Mouse (Mus musculus): Measurements from ENCODE around the gene Sult1a1. TPM values are rescaled to one million over a fixed set of nuclear protein-coding genes. Genes with fewer than 3 reads are reported as not detected.

The Sult1a1 gene
- polyA plus RNA-seq, 1 experiment from 2014 or later, result 17.9 TPM

- Histone ChIP-seq H3K4me3 (ENCODE audit: low read depth, low read length) (no peak overlapping the region), H3K36me3 (ENCODE audit: control insufficient read depth, insufficient read depth, low read length) (no peaks in the 10 kb centered on the region), H3K9ac (ENCODE audit: low read depth, low read length) (0 out of 2 replicates have a peak overlapping the region, but pooled peaks have one; percentile 28), H3K27me3 (replicated peaks; ENCODE audit: control insufficient read depth, insufficient read depth, low read length) (peaks cover 19% of the 10 kb centered on the region; the same call in 1 of the 2 replicates), H3K4me1 (ENCODE audit: control insufficient read depth, insufficient read depth, low read length) (peaks cover 18% of the 10 kb centered on the region), H3K27ac (replicated peaks; ENCODE audit: low read depth, low read length) (no peak overlapping the region), H3K9me3 (ENCODE audit: control insufficient read depth, low read length) (no peaks in the 10 kb centered on the region), H3K4me2 (ENCODE audit: low read depth, low read length) (no peak overlapping the region; the same call in 1 of the 2 replicates)
- DNase-seq (ENCODE audit: low spot score) (peak; percentile 91), ATAC-seq (ENCODE audit: low read depth) (peak; percentile 66)
- WGBS, result 0% methylated on average over 11 of the region's 11 CpGs
These were observed 24.8 kb upstream of the Sult1a1 start for GRCm38 (mm10) chr7:126701070-126701469.

- Histone ChIP-seq H3K9ac (ENCODE audit: low read depth, low read length) (0 out of 2 replicates have a peak overlapping the region, but pooled peaks have one; percentile 15), H3K36me3 (ENCODE audit: control insufficient read depth, insufficient read depth, low read length) (no peaks in the 10 kb centered on the region), H3K4me3 (ENCODE audit: low read depth, low read length) (no peak overlapping the region), H3K4me1 (ENCODE audit: control insufficient read depth, insufficient read depth, low read length) (peaks cover 18% of the 10 kb centered on the region), H3K9me3 (ENCODE audit: control insufficient read depth, low read length) (no peaks in the 10 kb centered on the region), H3K4me2 (ENCODE audit: low read depth, low read length) (no peak overlapping the region), H3K27ac (replicated peaks; ENCODE audit: low read depth, low read length) (no peak overlapping the region), H3K27me3 (replicated peaks; ENCODE audit: control insufficient read depth, insufficient read depth, low read length) (peaks cover 14% of the 10 kb centered on the region; the same call in 1 of the 2 replicates)
- 80% methylated on average over 24 of the region's 25 CpGs for WGBS
- DNase-seq (ENCODE audit: low spot score) (no peak), ATAC-seq (ENCODE audit: low read depth) (no peak)
These were observed 24.1 kb upstream of the Sult1a1 start for GRCm38 (mm10) chr7:126700063-126701015.

- no peak overlapping the region for H3K9ac ChIP-seq (ENCODE audit: low read depth, low read length)
- 95% methylated on average over 8 of the region's 8 CpGs for WGBS
- ATAC-seq (ENCODE audit: low read depth) (no peak), DNase-seq (ENCODE audit: low spot score) (no peak)
- H3K9me3 ChIP-seq (ENCODE audit: control insufficient read depth, low read length), result no peaks in the 10 kb centered on the region
- H3K4me2 ChIP-seq (ENCODE audit: low read depth, low read length), result no peak overlapping the region
- no peak overlapping the region for H3K4me3 ChIP-seq (ENCODE audit: low read depth, low read length)
- H3K36me3 ChIP-seq (ENCODE audit: control insufficient read depth, insufficient read depth, low read length), result no peaks in the 10 kb centered on the region
- 0 out of 2 replicates have a peak, but pooled peaks cover 5% of the 10 kb centered on the region for H3K4me1 ChIP-seq (ENCODE audit: control insufficient read depth, insufficient read depth, low read length)
- H3K27me3 ChIP-seq (replicated peaks; ENCODE audit: control insufficient read depth, insufficient read depth, low read length), result no peaks in the 10 kb centered on the region
- H3K27ac ChIP-seq (replicated peaks; ENCODE audit: low read depth, low read length), result no peak overlapping the region
These were observed 21.6 kb upstream of the Sult1a1 start for GRCm38 (mm10) chr7:126697838-126698237.

- Histone ChIP-seq H3K9me3 (ENCODE audit: control insufficient read depth, low read length) (no peaks in the 10 kb centered on the region), H3K4me2 (ENCODE audit: low read depth, low read length) (peak overlapping the region; percentile 79), H3K27me3 (replicated peaks; ENCODE audit: control insufficient read depth, insufficient read depth, low read length) (no peaks in the 10 kb centered on the region), H3K4me3 (ENCODE audit: low read depth, low read length) (peak overlapping the region; percentile 89), H3K36me3 (ENCODE audit: control insufficient read depth, insufficient read depth, low read length) (peaks cover 3% of the 10 kb centered on the region), H3K27ac (replicated peaks; ENCODE audit: low read depth, low read length) (no peak overlapping the region), H3K9ac (ENCODE audit: low read depth, low read length) (peak overlapping the region; percentile 94), H3K4me1 (ENCODE audit: control insufficient read depth, insufficient read depth, low read length) (0 out of 2 replicates have a peak, but pooled peaks cover 5% of the 10 kb centered on the region)
- 75% methylated on average over 3 of the region's 3 CpGs for WGBS
- DNase-seq (ENCODE audit: low spot score) (no peak), ATAC-seq (ENCODE audit: low read depth) (no peak)
These were observed 20.7 kb upstream of the Sult1a1 start for GRCm38 (mm10) chr7:126696886-126697285.

- ATAC-seq (ENCODE audit: low read depth), result no peak
- 0 out of 2 replicates have a peak, but pooled peaks cover 5% of the 10 kb centered on the region for H3K4me1 ChIP-seq (ENCODE audit: control insufficient read depth, insufficient read depth, low read length)
- WGBS, result 4% methylated on average over 17 of the region's 17 CpGs
These were observed 20.1 kb upstream of the Sult1a1 start for GRCm38 (mm10) chr7:126696303-126696702.

GRCm38 (mm10) chr7:126695631-126696207 lies 19.5 kb upstream of the Sult1a1 start, which contains the start of gene Slx1b:
Gene Slx1b, minus strand, starts transcription at chr7:126695784.
- DNase-seq (ENCODE audit: low spot score), result peak; percentile 99

More at GRCm38 (mm10) chr7:126696303-126696702, 20.1 kb upstream of the Sult1a1 start:
- H3K9ac ChIP-seq (ENCODE audit: low read depth, low read length), result peak overlapping the region; percentile 94
- DNase-seq (ENCODE audit: low spot score), result no peak
- no peaks in the 10 kb centered on the region for H3K9me3 ChIP-seq (ENCODE audit: control insufficient read depth, low read length)
- H3K4me2 ChIP-seq (ENCODE audit: low read depth, low read length), result peak overlapping the region; percentile 79
- H3K27me3 ChIP-seq (replicated peaks; ENCODE audit: control insufficient read depth, insufficient read depth, low read length), result no peaks in the 10 kb centered on the region
- peaks cover 8% of the 10 kb centered on the region for H3K36me3 ChIP-seq (ENCODE audit: control insufficient read depth, insufficient read depth, low read length)
- H3K27ac ChIP-seq (replicated peaks; ENCODE audit: low read depth, low read length), result no peak overlapping the region
- H3K4me3 ChIP-seq (ENCODE audit: low read depth, low read length), result peak overlapping the region; percentile 89

GRCm38 (mm10) chr7:126695210-126695611 lies 19.0 kb upstream of the Sult1a1 start, which contains the start of gene Bola2:
Gene Bola2, plus strand, starts transcription at chr7:126695401.
- peak; percentile 81 for DNase-seq (ENCODE audit: low spot score)
- 0% methylated on average over 31 of the region's 31 CpGs for WGBS
- 0 out of 2 replicates have a peak, but pooled peaks cover 5% of the 10 kb centered on the region for H3K4me1 ChIP-seq (ENCODE audit: control insufficient read depth, insufficient read depth, low read length)
- no peaks in the 10 kb centered on the region for H3K9me3 ChIP-seq (ENCODE audit: control insufficient read depth, low read length)
- peak within 1 kb of the TSS; percentile 79 for H3K4me2 ChIP-seq (ENCODE audit: low read depth, low read length)
- H3K36me3 ChIP-seq (ENCODE audit: control insufficient read depth, insufficient read depth, low read length), result peaks cover 15% of the 10 kb centered on the region
- H3K4me3 ChIP-seq (ENCODE audit: low read depth, low read length), result peak within 1 kb of the TSS; percentile 89
- H3K9ac ChIP-seq (ENCODE audit: low read depth, low read length), result peak within 1 kb of the TSS; percentile 94
- ATAC-seq (ENCODE audit: low read depth), result peak; percentile 50
- H3K27ac ChIP-seq (replicated peaks; ENCODE audit: low read depth, low read length), result peak within 1 kb of the TSS; percentile 97
- H3K27me3 ChIP-seq (replicated peaks; ENCODE audit: control insufficient read depth, insufficient read depth, low read length), result no peaks in the 10 kb centered on the region

More at GRCm38 (mm10) chr7:126695631-126696207, 19.5 kb upstream of the Sult1a1 start, which contains the start of gene Slx1b:
- Histone ChIP-seq H3K4me3 (ENCODE audit: low read depth, low read length) (peak within 1 kb of the TSS; percentile 89), H3K9ac (ENCODE audit: low read depth, low read length) (peak within 1 kb of the TSS; percentile 94), H3K4me1 (ENCODE audit: control insufficient read depth, insufficient read depth, low read length) (0 out of 2 replicates have a peak, but pooled peaks cover 5% of the 10 kb centered on the region), H3K4me2 (ENCODE audit: low read depth, low read length) (peak within 1 kb of the TSS; percentile 79), H3K27ac (replicated peaks; ENCODE audit: low read depth, low read length) (peak within 1 kb of the TSS; percentile 97), H3K27me3 (replicated peaks; ENCODE audit: control insufficient read depth, insufficient read depth, low read length) (no peaks in the 10 kb centered on the region), H3K36me3 (ENCODE audit: control insufficient read depth, insufficient read depth, low read length) (peaks cover 14% of the 10 kb centered on the region), H3K9me3 (ENCODE audit: control insufficient read depth, low read length) (no peaks in the 10 kb centered on the region)
- peak; percentile 97 for ATAC-seq (ENCODE audit: low read depth)
- 0% methylated on average over 34 of the region's 40 CpGs for WGBS

GRCm38 (mm10) chr7:126694441-126695051 lies 18.3 kb upstream of the Sult1a1 start:
- no peaks in the 10 kb centered on the region for H3K9me3 ChIP-seq (ENCODE audit: control insufficient read depth, low read length)
- H3K4me1 ChIP-seq (ENCODE audit: control insufficient read depth, insufficient read depth, low read length), result 0 out of 2 replicates have a peak, but pooled peaks cover 5% of the 10 kb centered on the region
- peak overlapping the region; percentile 79 for H3K4me2 ChIP-seq (ENCODE audit: low read depth, low read length)
- 49% methylated on average over 10 of the region's 10 CpGs for WGBS
- H3K9ac ChIP-seq (ENCODE audit: low read depth, low read length), result peak overlapping the region; percentile 94; the same call in 1 of the 2 replicates
- no peaks in the 10 kb centered on the region for H3K27me3 ChIP-seq (replicated peaks; ENCODE audit: control insufficient read depth, insufficient read depth, low read length)
- DNase-seq (ENCODE audit: low spot score) (no peak), ATAC-seq (ENCODE audit: low read depth) (no peak)
- H3K27ac ChIP-seq (replicated peaks; ENCODE audit: low read depth, low read length), result no peak overlapping the region
- H3K36me3 ChIP-seq (ENCODE audit: control insufficient read depth, insufficient read depth, low read length), result peaks cover 15% of the 10 kb centered on the region
- H3K4me3 ChIP-seq (ENCODE audit: low read depth, low read length), result peak overlapping the region; percentile 89

Data from embryonic facial prominence, embryonic 14.5 days (tissue).